Mouse (Mus musculus) neural tube, embryonic 14.5 days (tissue): ENCODE data around the gene Rnf186. TPM values are rescaled to one million over a fixed set of nuclear protein-coding genes. Genes with fewer than 3 reads are reported as not detected.

ENCODE experiments used
- ATAC-seq: fragments of 200-750 bp; cut with Nextera tagmentation; 2 replicates; pipeline ENCODE4 v1.8.0; 2017; ENCODE audit warnings: low read depth, mild to moderate bottlenecking, moderate TSS enrichment, moderate library complexity
- H3K27ac ChIP-seq: fragments of 300-500 bp; sonication (generic); 2 replicates; pipeline ENCODE4 v1.5.1; 2014; ENCODE audit warnings: low read depth, mild to moderate bottlenecking, control low read depth, low read length, moderate library complexity, mixed read lengths
- H3K27me3 ChIP-seq: fragments of 300-500 bp; sonication (generic); 2 replicates; pipeline ENCODE4 v1.6.1; 2014; ENCODE audit warnings: low read length; ENCODE audit not compliant: control insufficient read depth, insufficient read depth
- H3K36me3 ChIP-seq: fragments of 300-500 bp; sonication (generic); 2 replicates; pipeline ENCODE4 v1.6.1; 2014; ENCODE audit warnings: low read length, mixed read lengths; ENCODE audit not compliant: control insufficient read depth, insufficient read depth
- H3K4me1 ChIP-seq: fragments of 300-500 bp; sonication (generic); 2 replicates; pipeline ENCODE4 v1.6.1; 2014; ENCODE audit warnings: low read length; ENCODE audit not compliant: control insufficient read depth, insufficient read depth
- H3K4me2 ChIP-seq: fragments of 300-500 bp; sonication (generic); 2 replicates; pipeline ENCODE4 v1.6.1; 2014; ENCODE audit warnings: mild to moderate bottlenecking, low read depth, low read length, control low read depth
- H3K4me3 ChIP-seq: fragments of 300-500 bp; sonication (generic); 2 replicates; pipeline ENCODE4 v1.5.1; 2014; ENCODE audit warnings: low read depth, low read length, control low read depth, mixed read lengths
- H3K9ac ChIP-seq: fragments of 300-500 bp; sonication (generic); replicated peaks from 2 replicates; pipeline ENCODE4 v1.6.1; 2014; ENCODE audit warnings: low read depth, mild to moderate bottlenecking, control low read depth, low read length, mixed read lengths
- H3K9me3 ChIP-seq: fragments of 300-500 bp; sonication (generic); 2 replicates; pipeline ENCODE4 v1.6.1; 2016; ENCODE audit warnings: low read length; ENCODE audit not compliant: control insufficient read depth
- WGBS: fragments of 180-500 bp; shearing (Covaris S2); extraction: QIAGEN DNeasy Blood & Tissue Kit; methylation state at CpG from one replicate; pipeline ENCODE4 v1.1.7; 2014; 5-methylcytosine and 5-hydroxymethylcytosine counted together
- polyA plus RNA-seq: library from polyadenylated mRNA; unstranded; fragments of >200 nt; fragmentation: Nextera tagmentation; extraction: Ambion mirVana; gene quantifications from 2 replicates; pipeline ENCODE4 v1.2.1, GENCODE M21; 2014

Gene Rnf186
- polyA plus RNA-seq, 1 experiment from 2014 or later: not detected

DNA sequence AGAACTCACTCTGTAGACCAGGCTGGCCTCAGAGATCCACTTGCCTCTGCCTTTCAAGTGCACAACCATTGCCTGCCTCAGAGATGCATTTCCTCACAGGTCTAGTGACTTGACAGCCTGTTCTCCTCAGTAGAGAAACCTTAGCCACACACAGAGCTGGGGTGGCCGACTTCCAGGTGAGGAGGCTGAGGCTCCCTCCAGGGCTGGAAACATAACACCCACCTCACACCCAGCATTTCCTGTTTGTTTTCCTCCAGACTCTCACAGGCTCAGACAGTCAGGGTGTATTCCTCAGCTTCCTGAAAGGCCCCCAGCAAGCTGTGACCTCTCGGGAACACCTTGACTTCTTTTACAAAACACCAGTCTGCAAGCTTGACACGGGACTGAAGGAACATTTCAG lies 8.3 kb downstream of the Rnf186 start:
- no peak for ATAC-seq
- Histone ChIP-seq H3K4me1 (peaks cover 4% of the 10 kb centered on the region; the same call in 1 of the 2 replicates), H3K36me3 (no peaks in the 10 kb centered on the region), H3K9me3 (no peaks in the 10 kb centered on the region), H3K9ac (no peak overlapping the region), H3K4me3 (no peak overlapping the region), H3K27me3 (no peaks in the 10 kb centered on the region), H3K4me2 (no peak overlapping the region), H3K27ac (no peak overlapping the region)
- WGBS: 71% methylated on average over 3 of the region's 3 CpGs

DNA sequence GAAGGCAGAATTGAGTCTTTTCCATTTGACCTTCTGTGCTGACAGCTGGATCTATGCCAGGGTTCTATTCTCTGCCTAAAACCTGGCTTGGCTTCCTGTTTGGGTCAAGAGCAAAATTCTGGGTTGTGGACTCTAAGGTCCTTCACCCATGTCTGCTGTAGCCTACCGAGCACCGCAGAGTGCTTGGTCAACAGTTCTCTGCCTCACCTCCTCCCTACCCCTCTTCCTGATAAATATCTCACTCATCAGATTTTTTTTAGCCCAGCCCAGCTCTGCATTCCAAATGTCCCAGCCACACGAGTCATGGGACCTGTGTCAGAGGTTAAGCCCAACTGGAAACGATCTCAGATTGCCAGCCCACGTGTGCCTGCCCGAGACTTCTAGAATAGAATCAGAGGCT lies 9.1 kb downstream of the Rnf186 start:
- WGBS: 84% methylated on average over 6 of the region's 6 CpGs
- Histone ChIP-seq H3K36me3 (no peaks in the 10 kb centered on the region), H3K9me3 (no peaks in the 10 kb centered on the region), H3K4me1 (peaks cover 4% of the 10 kb centered on the region; the same call in 1 of the 2 replicates), H3K27me3 (no peaks in the 10 kb centered on the region), H3K27ac (no peak overlapping the region), H3K4me3 (no peak overlapping the region), H3K4me2 (no peak overlapping the region), H3K9ac (no peak overlapping the region)
- ATAC-seq: no peak

DNA sequence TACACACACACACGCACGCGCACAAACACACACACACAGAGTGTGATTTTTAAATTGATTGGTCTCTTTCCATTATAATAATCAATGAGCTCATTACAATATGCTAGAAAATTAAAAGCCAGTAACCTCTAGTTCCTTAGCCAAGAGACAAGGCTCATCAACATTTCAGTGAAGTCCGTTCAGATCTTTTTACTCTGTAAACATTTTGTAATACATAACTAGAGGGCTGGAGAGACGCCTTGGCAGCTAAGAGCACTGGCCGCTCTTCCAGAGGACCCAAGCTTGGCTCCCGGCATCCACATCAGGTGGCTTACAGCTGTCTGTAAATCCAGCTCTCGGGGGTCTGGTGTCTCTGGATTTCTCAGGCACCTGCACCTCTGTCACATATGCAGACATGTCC lies 13.1 kb downstream of the Rnf186 start:
- H3K9me3 ChIP-seq: no peaks in the 10 kb centered on the region
- ATAC-seq: no peak
- WGBS: 92% methylated on average over 8 of the region's 8 CpGs

DNA sequence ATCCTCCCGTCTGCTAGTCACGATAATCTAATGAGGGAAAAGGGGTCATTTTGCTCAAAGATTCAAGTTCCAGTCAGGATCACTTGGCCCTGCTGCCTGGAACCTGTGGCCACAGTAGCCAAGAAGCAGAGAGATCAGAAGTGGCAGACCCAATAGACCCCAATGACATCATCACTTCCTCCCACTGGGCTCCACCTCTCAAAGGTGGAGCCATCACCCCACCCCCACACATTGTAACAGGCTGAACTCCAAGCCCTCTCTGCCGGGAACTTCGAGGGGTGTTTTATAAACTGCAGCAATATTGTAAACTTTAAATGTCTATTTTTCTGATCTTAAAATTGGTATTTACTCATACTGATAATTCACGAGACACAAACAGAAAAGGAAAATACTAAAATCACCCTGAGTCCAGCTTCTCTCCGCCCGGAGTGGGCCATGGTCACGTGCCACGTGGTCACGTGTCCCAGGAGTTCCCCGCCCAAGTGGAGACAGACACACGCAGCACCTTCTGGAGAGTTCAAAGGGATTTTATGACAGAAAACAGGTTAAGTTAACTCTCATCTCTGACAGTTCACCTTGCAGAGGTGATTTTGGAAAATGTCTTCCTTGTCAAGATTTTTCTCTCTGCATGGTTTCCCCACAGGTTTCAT lies 14.0 kb downstream of the Rnf186 start:
- WGBS: 26% methylated on average over 12 of the region's 12 CpGs
- Histone ChIP-seq H3K4me2 (no peak overlapping the region), H3K4me3 (no peak overlapping the region), H3K27me3 (no peaks in the 10 kb centered on the region), H3K36me3 (no peaks in the 10 kb centered on the region), H3K9me3 (no peaks in the 10 kb centered on the region), H3K4me1 (no peaks in the 10 kb centered on the region), H3K27ac (no peak overlapping the region), H3K9ac (no peak overlapping the region)
- ATAC-seq: no peak

More for the DNA sequence above, 13.1 kb downstream of the Rnf186 start:
- Histone ChIP-seq H3K27ac (no peak overlapping the region), H3K4me1 (no peaks in the 10 kb centered on the region), H3K4me3 (no peak overlapping the region), H3K4me2 (no peak overlapping the region), H3K36me3 (no peaks in the 10 kb centered on the region), H3K27me3 (no peaks in the 10 kb centered on the region), H3K9ac (no peak overlapping the region)

DNA sequence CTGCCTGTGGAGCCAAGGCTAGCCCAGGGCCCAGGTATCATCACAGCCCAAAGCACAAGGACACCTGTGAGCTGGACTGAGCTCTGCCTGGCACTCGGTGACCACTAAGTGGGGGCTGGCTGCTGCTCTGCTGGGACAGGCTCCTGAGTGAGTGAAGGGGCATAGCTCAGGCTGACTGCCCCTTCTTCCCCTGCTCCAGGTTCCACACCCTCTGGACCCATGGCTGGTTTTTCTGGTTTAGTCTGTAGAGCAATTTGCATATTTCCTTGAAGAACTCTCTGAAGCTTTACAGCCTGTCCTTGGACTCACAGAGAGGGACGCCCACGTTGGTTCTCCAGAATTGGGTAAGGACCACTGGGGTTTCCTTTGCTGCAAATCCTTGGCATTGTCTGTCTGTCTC lies 16.5 kb downstream of the Rnf186 start:
- no peak overlapping the region for H3K9ac ChIP-seq
- H3K36me3 ChIP-seq: no peaks in the 10 kb centered on the region
- no peak overlapping the region for H3K4me2 ChIP-seq
- H3K9me3 ChIP-seq: no peaks in the 10 kb centered on the region
- H3K4me1 ChIP-seq: no peaks in the 10 kb centered on the region
- no peaks in the 10 kb centered on the region for H3K27me3 ChIP-seq
- WGBS: 73% methylated on average over 3 of the region's 3 CpGs
- no peak for ATAC-seq
- no peak overlapping the region for H3K4me3 ChIP-seq
- H3K27ac ChIP-seq: no peak overlapping the region

DNA sequence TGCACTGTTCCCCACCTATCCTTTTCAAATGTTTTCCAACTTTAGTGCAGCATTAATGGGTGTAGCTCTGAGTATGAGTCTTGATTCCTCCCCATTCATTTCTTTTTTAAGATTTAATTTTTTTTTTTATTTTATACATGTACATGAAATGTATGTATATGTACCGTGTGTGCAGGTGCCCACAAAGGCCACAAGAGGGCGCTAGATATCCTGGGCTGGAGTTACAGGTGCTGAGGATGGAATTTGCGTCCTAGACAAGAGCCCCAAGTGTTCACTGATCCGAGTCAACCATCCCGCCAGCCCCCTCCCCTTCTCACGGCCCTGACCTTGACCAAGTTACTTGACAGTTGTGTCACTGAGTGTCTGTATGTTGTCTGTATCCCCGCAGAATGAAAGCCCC lies 17.8 kb downstream of the Rnf186 start:
- Histone ChIP-seq H3K4me2 (no peak overlapping the region), H3K9me3 (no peaks in the 10 kb centered on the region), H3K9ac (no peak overlapping the region), H3K27me3 (no peaks in the 10 kb centered on the region), H3K36me3 (no peaks in the 10 kb centered on the region), H3K27ac (no peak overlapping the region), H3K4me1 (no peaks in the 10 kb centered on the region), H3K4me3 (no peak overlapping the region)
- 76% methylated on average over 7 of the region's 7 CpGs for WGBS
- ATAC-seq: no peak

DNA sequence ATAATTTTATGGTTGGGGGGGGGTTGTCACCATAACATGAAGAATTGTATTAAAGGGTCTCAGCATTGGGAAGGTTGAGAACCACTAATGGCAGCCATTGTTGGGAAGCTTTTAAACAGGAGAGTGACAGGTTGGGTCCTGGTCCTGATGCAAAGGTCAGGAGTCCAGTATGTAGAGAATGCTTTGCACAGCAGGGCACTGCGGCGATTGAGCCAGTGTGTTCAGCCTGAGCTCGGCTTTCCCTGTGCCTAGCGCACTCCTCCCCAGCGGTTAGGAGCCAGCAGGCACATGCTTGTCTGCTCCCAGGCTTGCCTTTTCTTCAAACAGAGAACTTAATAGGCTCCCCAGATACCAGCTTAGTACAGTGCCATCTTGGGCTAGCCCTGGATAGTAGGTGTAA lies 19.4 kb downstream of the Rnf186 start:
- Histone ChIP-seq H3K4me3 (no peak overlapping the region), H3K4me1 (no peaks in the 10 kb centered on the region), H3K4me2 (no peak overlapping the region), H3K27ac (no peak overlapping the region), H3K9me3 (no peaks in the 10 kb centered on the region), H3K36me3 (no peaks in the 10 kb centered on the region), H3K27me3 (no peaks in the 10 kb centered on the region), H3K9ac (no peak overlapping the region)
- no peak for ATAC-seq
- 54% methylated on average over 5 of the region's 5 CpGs for WGBS

DNA sequence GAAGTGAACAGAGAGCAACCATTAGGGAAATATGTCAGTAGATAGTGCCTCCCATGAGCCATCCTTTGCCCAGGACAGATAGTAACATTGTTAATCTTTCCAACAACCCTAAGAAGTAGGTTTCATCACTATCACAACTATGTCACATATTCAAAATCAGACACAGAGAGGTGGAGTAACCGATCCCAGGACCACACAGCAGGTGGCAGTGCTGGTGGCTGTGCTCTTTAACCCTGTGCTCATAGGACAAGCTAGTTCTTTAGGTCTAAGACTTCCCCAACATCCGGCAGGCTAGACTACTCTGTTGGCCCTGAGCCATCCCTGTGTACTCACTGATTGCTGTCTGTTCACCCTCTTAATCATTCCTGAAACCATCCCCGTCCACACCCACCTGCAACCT lies 27.5 kb downstream of the Rnf186 start:
- no peak for ATAC-seq
- no peak overlapping the region for H3K27ac ChIP-seq
- no peak overlapping the region for H3K9ac ChIP-seq
- 74% methylated on average over 3 of the region's 3 CpGs for WGBS
- no peak overlapping the region for H3K4me2 ChIP-seq
- H3K4me1 ChIP-seq: no peaks in the 10 kb centered on the region
- no peaks in the 10 kb centered on the region for H3K27me3 ChIP-seq
- no peaks in the 10 kb centered on the region for H3K9me3 ChIP-seq
- H3K4me3 ChIP-seq: no peak overlapping the region
- no peaks in the 10 kb centered on the region for H3K36me3 ChIP-seq

DNA sequence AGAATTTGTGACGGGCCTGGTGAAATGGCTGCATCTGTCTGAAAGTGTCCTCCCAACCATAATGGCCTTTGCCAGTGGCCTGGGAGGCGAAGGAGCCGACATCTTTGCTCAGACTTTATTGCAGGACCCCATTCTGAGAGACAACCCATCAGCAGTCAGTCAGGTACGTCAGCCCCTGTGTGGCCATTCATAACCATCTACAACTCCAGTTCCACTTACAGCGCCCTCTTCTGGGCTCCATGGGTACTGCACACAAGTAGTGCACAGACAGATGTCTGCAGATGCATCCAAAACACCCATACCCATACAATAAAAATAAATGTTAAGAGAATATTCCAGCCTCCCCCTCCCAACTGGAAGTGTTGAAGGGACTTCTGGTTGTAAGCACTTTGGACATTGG lies 29.5 kb downstream of the Rnf186 start:
- ATAC-seq: no peak
- Histone ChIP-seq H3K9me3 (no peaks in the 10 kb centered on the region), H3K9ac (no peak overlapping the region), H3K4me1 (no peaks in the 10 kb centered on the region), H3K27me3 (no peaks in the 10 kb centered on the region), H3K4me3 (no peak overlapping the region), H3K27ac (no peak overlapping the region), H3K4me2 (no peak overlapping the region), H3K36me3 (no peaks in the 10 kb centered on the region)
- WGBS: 82% methylated on average over 5 of the region's 5 CpGs
